18 mouse cellular contexts compared by ENCODE assay signal in the genomic region with DNA sequence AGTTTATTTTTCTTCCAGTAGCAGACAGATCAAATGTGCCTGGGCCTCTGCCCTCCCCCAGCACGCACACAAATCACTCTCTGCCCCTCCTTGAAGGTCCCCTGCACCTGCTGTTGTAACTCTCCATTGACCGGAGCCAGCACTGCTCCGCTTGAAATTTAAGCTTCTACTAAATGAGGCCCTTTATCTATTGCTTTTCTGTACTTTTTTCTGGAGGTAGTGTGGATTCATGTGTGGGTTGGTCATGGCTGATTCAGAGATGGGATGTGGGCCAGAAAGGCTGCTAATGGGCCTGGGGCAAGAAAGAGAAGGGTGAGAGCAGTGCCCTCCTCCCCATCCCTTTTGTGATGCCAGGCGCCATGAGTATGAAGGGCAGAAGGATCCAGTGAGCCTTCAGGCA. TPM values are rescaled to one million over a fixed set of nuclear protein-coding genes. Genes with fewer than 3 reads are reported as not detected.
DNase-seq lines count a peak whose midpoint lies in the region; ATAC-seq and TF ChIP-seq lines count a peak whose summit lies in the region.
"Had no signal": no experiment of that assay in that cellular context is flagged by ENCODE, and none has a peak within 500 bp of the region (broad histone marks: within the 10 kb centered on the region; RNA-seq: fewer than 3 reads in every experiment).

No protein-coding gene starts in this region.

- H3K9me3 ChIP-seq in kidney, postnatal 0 days (replicated peaks; ENCODE audit: low read length) = no peaks in the 10 kb centered on the region
- no peaks in the 10 kb centered on the region for H3K9me3 ChIP-seq in embryonic facial prominence, embryonic 10.5 days
- H3K9me3 ChIP-seq in neural tube, embryonic 12.5 days = no peaks in the 10 kb centered on the region
- H3K9me3 ChIP-seq: G1E; lung, embryonic 15.5 days had no signal

- no peak overlapping the region for H3K4me3 ChIP-seq in kidney, postnatal 0 days (replicated peaks; ENCODE audit: low read depth, low read length)
- no peak overlapping the region for H3K4me3 ChIP-seq in embryonic facial prominence, embryonic 10.5 days
- H3K4me3 ChIP-seq in neural tube, embryonic 12.5 days = no peak overlapping the region
- H3K4me3 ChIP-seq: erythroblast, embryonic 14.5 days; left cerebral cortex, adult 2 months; lung, embryonic 15.5 days had no signal

- no peak overlapping the region for H3K4me2 ChIP-seq in kidney, postnatal 0 days (ENCODE audit: low read length)
- no peak overlapping the region for H3K4me2 ChIP-seq in neural tube, embryonic 12.5 days (replicated peaks)
- H3K4me2 ChIP-seq: liver, embryonic 11.5 days; lung, embryonic 15.5 days had no signal

- 31% methylated on average over 4 of the region's 4 CpGs for WGBS in kidney, postnatal 0 days
- 71% methylated on average over 4 of the region's 4 CpGs for WGBS in embryonic facial prominence, embryonic 10.5 days
- WGBS in neural tube, embryonic 12.5 days = 25% methylated on average over 4 of the region's 4 CpGs

- H3K4me1 ChIP-seq in kidney, postnatal 0 days (replicated peaks; ENCODE audit: insufficient read depth, low read length) = peaks cover 14% of the 10 kb centered on the region; the same call in 1 of the 2 replicates
- peaks cover 40% of the 10 kb centered on the region for H3K4me1 ChIP-seq in embryonic facial prominence, embryonic 10.5 days
- peaks cover 21% of the 10 kb centered on the region for H3K4me1 ChIP-seq in neural tube, embryonic 12.5 days

- no peaks in the 10 kb centered on the region for H3K27me3 ChIP-seq in kidney, postnatal 0 days (ENCODE audit: insufficient read depth, low read length)
- no peaks in the 10 kb centered on the region for H3K27me3 ChIP-seq in embryonic facial prominence, embryonic 10.5 days (replicated peaks; ENCODE audit: low read depth, poor library complexity, severe bottlenecking)
- H3K27me3 ChIP-seq in neural tube, embryonic 12.5 days (replicated peaks) = no peaks in the 10 kb centered on the region
- H3K27me3 ChIP-seq: lung, embryonic 15.5 days had no signal

- no peak overlapping the region for H3K27ac ChIP-seq in kidney, postnatal 0 days
- H3K27ac ChIP-seq in embryonic facial prominence, embryonic 10.5 days (replicated peaks) = 0 out of 2 replicates have a peak overlapping the region, but pooled peaks have one; percentile 27
- H3K27ac ChIP-seq in neural tube, embryonic 12.5 days = 0 out of 2 replicates have a peak overlapping the region, but pooled peaks have one; percentile 5
- H3K27ac ChIP-seq: left cerebral cortex, adult 2 months; lung, embryonic 15.5 days had no signal

- peak; percentile 42; the same call in 1 of the 2 replicates for ATAC-seq in kidney, postnatal 0 days (replicated peaks; ENCODE audit: low FRiP score, low read depth)
- ATAC-seq in neural tube, embryonic 12.5 days (ENCODE audit: low FRiP score, low read depth) = peak; percentile 77
- ATAC-seq: activated CD4-positive, CD25-positive, alpha-beta regulatory T cell, adult 4 months had no signal

- peak; percentile 76 for DNase-seq in heart, adult 11 months
- no peak for DNase-seq in heart, adult 9 months (ENCODE audit: low spot score in 2 of 2)
- peak; percentile 76 for DNase-seq in kidney, postnatal 0 days (ENCODE audit: low spot score)
- no peak for DNase-seq in kidney, adult 9 months
- no peak for DNase-seq in embryonic facial prominence, embryonic 10.5 days (ENCODE audit: low spot score)
- no peak for DNase-seq in testis, postnatal 10 days (ENCODE audit: low spot score)
- DNase-seq in right cerebral cortex, postnatal 25 days = no peak
- DNase-seq: B cell, adult 2 months; cerebellum, adult 11-12 months; gastrocnemius, postnatal 36 days; right cerebral cortex, postnatal 4 days had no signal

- no peak for TF ChIP-seq CTCF in kidney, postnatal 0 days (IDR thresholded peaks at IDR 0.05; ENCODE audit: low read depth)

- H3K36me3 ChIP-seq in kidney, postnatal 0 days (ENCODE audit: insufficient read depth, low read length) = no peaks in the 10 kb centered on the region
- no peaks in the 10 kb centered on the region for H3K36me3 ChIP-seq in embryonic facial prominence, embryonic 10.5 days (replicated peaks)
- no peaks in the 10 kb centered on the region for H3K36me3 ChIP-seq in neural tube, embryonic 12.5 days
- H3K36me3 ChIP-seq: lung, embryonic 15.5 days had no signal

- no peak overlapping the region for H3K9ac ChIP-seq in kidney, postnatal 0 days (ENCODE audit: low read depth, low read length)
- no peak overlapping the region for H3K9ac ChIP-seq in neural tube, embryonic 12.5 days
- H3K9ac ChIP-seq: lung, embryonic 15.5 days had no signal

RNA-seq across cellular contexts. Expression of gene Rasl11b, which starts 51.4 kb away (rescaled TPM):
- polyA plus RNA-seq in kidney, postnatal 0 days (2015; fragmentation: Nextera tagmentation; extraction: Ambion mirVana) = 96.5 and 99.9 TPM in 2 replicates
- 46.3 and 58.0 TPM in 2 replicates for polyA plus RNA-seq in embryonic facial prominence, embryonic 10.5 days (2016; fragmentation: Nextera tagmentation; extraction: Ambion mirVana)
- polyA plus RNA-seq in neural tube, embryonic 12.5 days (2016; fragmentation: Nextera tagmentation; extraction: Ambion mirVana) = 38.2 and 41.7 TPM in 2 replicates
- polyA plus RNA-seq: erythroblast, embryonic 14.5 days had no signal

Comparison
In these comparisons a context has a peak if more than half of its experiments do, and no peak if none do; other contexts are left out.
1. DNase-seq: peak in heart, adult 11 months (single experiment) and kidney, postnatal 0 days (single experiment); none in heart, adult 9 months (0 of 2), kidney, adult 9 months (single experiment), embryonic facial prominence, embryonic 10.5 days (single experiment), testis, postnatal 10 days (single experiment) and right cerebral cortex, postnatal 25 days (single experiment).